Mouse (Mus musculus) cerebellum, adult 2 months (tissue): ENCODE results near the gene 1700047I17Rik2. TPM values are rescaled to one million over a fixed set of nuclear protein-coding genes. Genes with fewer than 3 reads are reported as not detected.
"Not testable (repeated sequence)": the region's sequence is repeated elsewhere in the genome, so short reads cannot be mapped to it uniquely, and the experiment has no call there.

Source experiments
- DNase-seq, 2 experiments: peaks; one replicate each; pipeline ENCODE4 v3.0.0; 2021
- H3K27ac ChIP-seq: fragments of 200-500 bp; 2 replicates; pipeline ENCODE4 v1.5.1; 2012; ENCODE audit warnings: low read length, control low read depth, inconsistent platforms; ENCODE audit not compliant: insufficient read depth
- H3K27me3 ChIP-seq: fragments of 200-500 bp; 2 replicates; pipeline ENCODE4 v1.6.1; 2012; ENCODE audit warnings: inconsistent platforms, mild to moderate bottlenecking, low read length, moderate library complexity; ENCODE audit not compliant: control insufficient read depth, insufficient read depth
- H3K4me1 ChIP-seq: fragments of 200-500 bp; 2 replicates; pipeline ENCODE4 v1.6.1; 2011; ENCODE audit warnings: low read length; ENCODE audit not compliant: control insufficient read depth, insufficient read depth
- H3K4me3 ChIP-seq: fragments of 200-500 bp; replicated peaks from 2 replicates; pipeline ENCODE3; 2011; ENCODE audit warnings: mild to moderate bottlenecking, low read depth, low read length, control low read depth; ENCODE audit not compliant: insufficient read depth
- WGBS: fragments of 180-500 bp; shearing (Covaris S2); methylation state at CpG from one replicate; pipeline ENCODE4 v1.1.7; 2018; 5-methylcytosine and 5-hydroxymethylcytosine counted together
- polyA plus RNA-seq: library from polyadenylated mRNA; depleted of rRNA; stranded (reverse); fragments of >200 nt; gene quantifications from 2 replicates; pipeline ENCODE4 v1.2.3, GENCODE M21; 2012; rRNA removed

The 1700047I17Rik2 gene
- polyA plus RNA-seq, 1 experiment, result not detected

DNA sequence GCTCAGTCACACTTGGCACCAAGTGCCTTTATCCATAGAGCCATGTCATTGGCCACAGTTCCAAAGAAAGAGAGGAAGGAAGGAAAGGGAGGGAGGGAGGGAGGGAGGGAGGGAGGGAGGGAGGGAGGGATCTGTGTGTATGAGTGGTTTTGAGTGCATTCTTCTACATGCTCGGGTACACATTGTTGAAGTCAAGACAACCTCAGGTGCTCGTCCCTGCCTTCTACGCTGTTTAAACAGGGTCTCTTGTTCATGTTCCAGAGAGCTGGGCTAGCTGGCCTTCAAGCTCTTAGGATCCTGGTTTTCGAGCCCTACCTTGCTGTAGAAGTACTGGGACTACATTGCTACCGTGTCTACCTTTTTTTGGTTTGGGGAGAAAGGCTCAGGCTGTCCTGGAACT lies 64.0 kb downstream of the 1700047I17Rik2 start:
- not testable (repeated sequence) for H3K4me3 ChIP-seq, H3K27me3 ChIP-seq, DNase-seq, H3K27ac ChIP-seq, H3K4me1 ChIP-seq
- whole genome bisulfite sequencing, result no CpG with 5 or more reads among the region's 5 CpGs

Other genes with a start within 250 kb of the 1700047I17Rik2 start
- gene Gm20403, start 213.1 kb upstream of the 1700047I17Rik2 start, polyA plus RNA-seq, result not detected in 2 replicates
- 0.55 and 0.62 TPM in 2 replicates for gene Baz1a, start 185.2 kb upstream of the 1700047I17Rik2 start, polyA plus RNA-seq
- 24.8 and 27.1 TPM in 2 replicates for gene 2700097O09Rik, start 119.5 kb upstream of the 1700047I17Rik2 start, polyA plus RNA-seq
- gene Srp54a, start 119.3 kb upstream of the 1700047I17Rik2 start, polyA plus RNA-seq, result 70.1 and 79.4 TPM in 2 replicates
- 26.2 and 29.3 TPM in 2 replicates for gene Fam177a, start 75.1 kb upstream of the 1700047I17Rik2 start, polyA plus RNA-seq
- gene Srp54b, start 44.5 kb upstream of the 1700047I17Rik2 start, polyA plus RNA-seq, result 33.3 and 43.6 TPM in 2 replicates
- 60.8 and 66.2 TPM in 2 replicates for gene Srp54c, start 30.6 kb downstream of the 1700047I17Rik2 start, polyA plus RNA-seq
- gene 1110008L16Rik, start 100.0 kb downstream of the 1700047I17Rik2 start, polyA plus RNA-seq, result 5.7 and 6.5 TPM in 2 replicates
- gene Ppp2r3c, start 103.4 kb downstream of the 1700047I17Rik2 start, polyA plus RNA-seq, result 12.9 and 13.2 TPM in 2 replicates
- 147 TPM in 2 replicates for gene Psma6, start 184.6 kb downstream of the 1700047I17Rik2 start, polyA plus RNA-seq